Mouse (Mus musculus) kidney, postnatal 0 days (tissue): Measurements from ENCODE around the gene E130114P18Rik. TPM values are rescaled to one million over a fixed set of nuclear protein-coding genes. Genes with fewer than 3 reads are reported as not detected.

Experiments used
- ATAC-seq: fragments of 200-750 bp; cut with Nextera tagmentation; replicated peaks from 2 replicates; pipeline ENCODE4 v1.8.0; 2017; ENCODE audit warnings: low read depth, moderate number of reproducible peaks, moderate TSS enrichment, moderate library complexity; ENCODE audit not compliant: low FRiP score
- DNase-seq: peaks from one replicate; pipeline ENCODE4 v3.0.0-alpha.2; 2016; ENCODE audit warnings: low spot score
- H3K27ac ChIP-seq: fragments of 300-500 bp; sonication (generic); 2 replicates; pipeline ENCODE4 v1.5.1; 2014; ENCODE audit warnings: mild to moderate bottlenecking
- H3K27me3 ChIP-seq: fragments of 300-500 bp; sonication (generic); 2 replicates; pipeline ENCODE4 v1.6.1; 2014; ENCODE audit warnings: low read length, mixed read lengths; ENCODE audit not compliant: insufficient read depth
- H3K36me3 ChIP-seq: fragments of 300-500 bp; sonication (generic); 2 replicates; pipeline ENCODE4 v1.6.1; 2014; ENCODE audit warnings: low read length, mixed read lengths; ENCODE audit not compliant: insufficient read depth
- H3K4me1 ChIP-seq: fragments of 300-500 bp; sonication (generic); replicated peaks from 2 replicates; pipeline ENCODE4 v1.6.1; 2014; ENCODE audit warnings: antibody characterized with exemption, low read length, mixed read lengths; ENCODE audit not compliant: insufficient read depth
- H3K4me2 ChIP-seq: fragments of 300-500 bp; sonication (generic); 2 replicates; pipeline ENCODE4 v1.6.1; 2014; ENCODE audit warnings: mild to moderate bottlenecking, low read length, moderate library complexity, mixed read lengths
- H3K4me3 ChIP-seq: fragments of 300-500 bp; sonication (generic); replicated peaks from 2 replicates; pipeline ENCODE4 v1.5.1; 2014; ENCODE audit warnings: low read depth, low read length
- H3K9ac ChIP-seq: fragments of 300-500 bp; sonication (generic); 2 replicates; pipeline ENCODE4 v1.6.1; 2014; ENCODE audit warnings: low read depth, low read length
- H3K9me3 ChIP-seq: fragments of 300-500 bp; sonication (generic); replicated peaks from 2 replicates; pipeline ENCODE4 v1.6.1; 2016; ENCODE audit warnings: low read length, inconsistent platforms, mixed read lengths
- CTCF ChIP-seq: IDR thresholded peaks from 2 replicates; pipeline ENCODE4 v1.5.1; 2016; ENCODE audit warnings: antibody characterized with exemption, low read depth, mild to moderate bottlenecking, moderate library complexity
- WGBS: fragments of 180-500 bp; shearing (Covaris S2); extraction: QIAGEN DNeasy Blood & Tissue Kit; methylation state at CpG from one replicate; pipeline ENCODE4 v1.1.7; 2014; 5-methylcytosine and 5-hydroxymethylcytosine counted together
- polyA plus RNA-seq: library from polyadenylated mRNA; unstranded; fragments of >200 nt; fragmentation: Nextera tagmentation; extraction: Ambion mirVana; gene quantifications from 2 replicates; pipeline ENCODE4 v1.2.1, GENCODE M21; 2015

E130114P18Rik gene
- polyA plus RNA-seq, 1 experiment from 2014 or later, result 0.38 TPM

DNA sequence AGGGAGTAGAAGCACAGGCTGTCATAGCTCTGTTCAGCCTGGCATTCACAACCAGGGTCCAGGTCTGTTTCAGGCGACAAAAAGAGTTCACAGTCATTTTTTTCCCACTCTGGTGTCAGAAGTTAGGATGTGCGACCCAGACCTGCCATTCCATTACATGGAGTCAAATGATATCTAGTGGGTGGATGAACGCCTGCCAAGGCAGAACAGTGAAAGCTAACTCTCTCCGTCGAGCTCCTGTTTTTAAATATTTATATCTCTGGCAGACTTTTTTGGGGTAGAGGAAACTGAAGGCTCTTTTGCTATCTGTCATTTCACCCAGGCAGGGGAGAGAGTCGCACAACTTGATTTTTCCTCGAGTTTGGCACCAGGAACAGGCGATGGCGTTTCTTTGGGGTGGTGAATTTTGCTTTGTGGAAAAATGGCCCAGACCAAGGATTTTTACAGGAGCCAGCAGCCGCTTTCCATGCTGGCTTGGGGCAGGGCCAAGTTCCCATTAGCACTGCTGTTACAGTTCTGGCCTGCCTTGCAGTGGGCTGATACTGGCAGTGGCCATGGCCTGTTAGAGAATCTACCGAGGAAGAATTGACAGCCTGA, 166.5 kb downstream of the E130114P18Rik start:
- no peak for TF ChIP-seq CTCF
- Histone ChIP-seq H3K36me3 (no peaks in the 10 kb centered on the region), H3K9me3 (no peaks in the 10 kb centered on the region), H3K27me3 (no peaks in the 10 kb centered on the region), H3K27ac (no peak overlapping the region), H3K4me2 (no peak overlapping the region), H3K4me3 (no peak overlapping the region), H3K9ac (no peak overlapping the region), H3K4me1 (no peaks in the 10 kb centered on the region)
- ATAC-seq, result no peak
- 61% methylated on average over 11 of the region's 11 CpGs for WGBS
- no peak for DNase-seq

DNA sequence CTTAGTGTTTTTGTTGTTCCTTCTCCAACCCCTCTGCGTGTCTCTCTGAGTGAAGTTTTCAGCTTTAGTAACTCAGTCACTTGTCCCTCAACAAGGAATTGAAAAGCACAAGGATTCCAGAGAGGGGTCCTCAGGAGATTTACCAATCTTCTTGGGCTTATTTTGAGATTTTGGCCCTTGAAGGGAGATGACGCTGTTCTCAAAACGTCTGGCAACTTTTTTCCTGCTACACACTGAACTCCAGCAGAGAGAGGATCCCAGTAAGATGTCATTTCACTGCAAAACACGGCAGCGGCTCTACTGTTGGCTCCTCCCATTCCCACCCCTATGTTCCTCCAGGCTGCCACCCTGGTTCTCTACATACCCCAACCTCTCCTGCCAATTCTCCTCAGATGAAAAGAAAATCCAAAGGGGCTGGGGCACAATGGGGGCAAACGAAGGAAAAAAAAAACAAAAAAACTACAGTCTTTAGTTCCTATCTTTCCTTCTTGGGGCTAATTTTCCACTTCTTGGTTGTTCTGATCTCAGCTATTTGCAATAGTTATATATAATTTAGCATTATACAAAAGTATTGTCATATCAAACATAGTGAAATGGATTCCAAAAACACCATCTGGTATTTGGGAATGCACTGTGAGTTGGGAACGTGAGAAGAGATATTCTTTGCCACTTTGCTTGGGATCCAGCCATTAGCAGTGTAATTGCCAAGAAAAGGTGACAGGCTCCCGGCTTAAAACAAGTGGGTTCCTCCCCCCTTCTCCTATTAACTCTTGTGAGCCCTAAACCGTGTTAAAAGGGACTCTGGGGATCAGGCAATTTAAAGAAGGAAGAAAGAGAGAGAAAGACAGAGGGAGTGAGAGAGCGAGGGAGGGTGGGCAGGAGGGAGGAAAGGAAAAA, 167.8 kb downstream of the E130114P18Rik start:
- ATAC-seq (no peak), DNase-seq (no peak)
- no peaks in the 10 kb centered on the region for H3K36me3 ChIP-seq
- 31% methylated on average over 10 of the region's 10 CpGs for WGBS
- H3K27ac ChIP-seq, result no peak overlapping the region
- no peak overlapping the region for H3K4me2 ChIP-seq
- no peaks in the 10 kb centered on the region for H3K9me3 ChIP-seq
- H3K27me3 ChIP-seq, result no peaks in the 10 kb centered on the region
- no peak overlapping the region for H3K9ac ChIP-seq
- no peaks in the 10 kb centered on the region for H3K4me1 ChIP-seq
- no peak for TF ChIP-seq CTCF
- H3K4me3 ChIP-seq, result no peak overlapping the region

- no peak for TF ChIP-seq CTCF
- ATAC-seq (no peak), DNase-seq (no peak)
- Histone ChIP-seq H3K4me1 (no peaks in the 10 kb centered on the region), H3K4me2 (no peak overlapping the region), H3K36me3 (no peaks in the 10 kb centered on the region), H3K9me3 (no peaks in the 10 kb centered on the region), H3K4me3 (no peak overlapping the region), H3K27me3 (no peaks in the 10 kb centered on the region), H3K9ac (no peak overlapping the region), H3K27ac (no peak overlapping the region)
- WGBS, result 91% methylated on average over 4 of the region's 4 CpGs
Observed at GRCm38 (mm10) chr4:97609329-97609728, 168.5 kb downstream of the E130114P18Rik start.

DNA sequence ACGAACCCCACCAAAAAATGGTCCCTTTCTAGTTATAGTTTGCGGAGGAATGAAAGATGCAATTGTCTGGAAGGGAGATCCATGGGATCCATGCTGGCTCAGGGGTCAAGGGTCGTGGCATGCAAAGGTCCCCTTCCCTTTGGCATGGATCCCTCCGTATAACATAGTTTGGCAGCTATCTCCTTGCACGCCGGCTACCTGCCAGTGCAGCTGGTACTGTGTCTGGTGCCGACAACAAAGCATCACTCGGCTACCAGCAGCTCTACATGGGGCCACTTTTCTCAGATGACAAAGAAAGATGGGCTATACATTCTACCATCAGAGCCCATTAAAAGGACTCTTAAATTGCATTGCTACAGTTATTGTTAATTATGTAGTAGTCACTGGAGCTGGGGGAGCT, 169.2 kb downstream of the E130114P18Rik start:
- ATAC-seq (no peak), DNase-seq (no peak)
- no peak overlapping the region for H3K9ac ChIP-seq
- H3K4me2 ChIP-seq, result no peak overlapping the region
- H3K27ac ChIP-seq, result no peak overlapping the region
- no peak for TF ChIP-seq CTCF
- H3K4me1 ChIP-seq, result no peaks in the 10 kb centered on the region
- H3K9me3 ChIP-seq, result no peaks in the 10 kb centered on the region
- WGBS, result 95% methylated on average over 8 of the region's 8 CpGs
- H3K36me3 ChIP-seq, result no peaks in the 10 kb centered on the region
- no peak overlapping the region for H3K4me3 ChIP-seq
- H3K27me3 ChIP-seq, result no peaks in the 10 kb centered on the region

GRCm38 (mm10) chr4:97608134-97608533, 169.7 kb downstream of the E130114P18Rik start:
- H3K4me2 ChIP-seq, result no peak overlapping the region
- H3K27ac ChIP-seq, result no peak overlapping the region
- TF ChIP-seq CTCF, result no peak
- no peak overlapping the region for H3K9ac ChIP-seq
- H3K27me3 ChIP-seq, result no peaks in the 10 kb centered on the region
- no peak overlapping the region for H3K4me3 ChIP-seq
- no peak for ATAC-seq
- 90% methylated on average over 3 of the region's 3 CpGs for WGBS
- no peak for DNase-seq
- H3K9me3 ChIP-seq, result no peaks in the 10 kb centered on the region
- H3K36me3 ChIP-seq, result no peaks in the 10 kb centered on the region
- H3K4me1 ChIP-seq, result no peaks in the 10 kb centered on the region

DNA sequence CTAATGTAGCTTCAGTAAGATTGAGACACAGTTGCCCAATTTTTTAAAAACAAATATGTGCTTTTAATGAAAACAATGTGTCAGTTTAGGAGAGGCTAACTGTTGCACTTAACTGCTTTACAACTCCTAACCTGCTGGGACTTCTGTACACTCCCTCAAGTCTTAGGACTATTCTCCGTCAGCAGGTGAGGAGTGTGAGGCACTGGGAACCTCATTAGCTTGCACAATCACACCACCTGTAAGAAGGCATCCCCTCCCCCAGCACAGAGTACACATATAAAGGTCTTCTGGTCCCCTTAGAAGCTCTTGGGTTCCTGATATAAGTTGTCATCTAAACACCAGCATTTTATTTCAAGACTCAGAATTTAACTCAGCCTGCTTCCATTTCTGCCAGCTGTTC, 170.7 kb downstream of the E130114P18Rik start:
- H3K27me3 ChIP-seq, result no peaks in the 10 kb centered on the region
- WGBS, result 82% methylated on average over 1 of the region's 1 CpGs
- DNase-seq (no peak), ATAC-seq (no peak)
- no peak overlapping the region for H3K4me2 ChIP-seq
- no peak overlapping the region for H3K9ac ChIP-seq
- H3K9me3 ChIP-seq, result no peaks in the 10 kb centered on the region
- no peak for TF ChIP-seq CTCF
- no peak overlapping the region for H3K27ac ChIP-seq
- no peaks in the 10 kb centered on the region for H3K36me3 ChIP-seq
- H3K4me1 ChIP-seq, result no peaks in the 10 kb centered on the region
- no peak overlapping the region for H3K4me3 ChIP-seq
